Mouse (Mus musculus): ENCODE results near the gene Setd3.

DNA sequence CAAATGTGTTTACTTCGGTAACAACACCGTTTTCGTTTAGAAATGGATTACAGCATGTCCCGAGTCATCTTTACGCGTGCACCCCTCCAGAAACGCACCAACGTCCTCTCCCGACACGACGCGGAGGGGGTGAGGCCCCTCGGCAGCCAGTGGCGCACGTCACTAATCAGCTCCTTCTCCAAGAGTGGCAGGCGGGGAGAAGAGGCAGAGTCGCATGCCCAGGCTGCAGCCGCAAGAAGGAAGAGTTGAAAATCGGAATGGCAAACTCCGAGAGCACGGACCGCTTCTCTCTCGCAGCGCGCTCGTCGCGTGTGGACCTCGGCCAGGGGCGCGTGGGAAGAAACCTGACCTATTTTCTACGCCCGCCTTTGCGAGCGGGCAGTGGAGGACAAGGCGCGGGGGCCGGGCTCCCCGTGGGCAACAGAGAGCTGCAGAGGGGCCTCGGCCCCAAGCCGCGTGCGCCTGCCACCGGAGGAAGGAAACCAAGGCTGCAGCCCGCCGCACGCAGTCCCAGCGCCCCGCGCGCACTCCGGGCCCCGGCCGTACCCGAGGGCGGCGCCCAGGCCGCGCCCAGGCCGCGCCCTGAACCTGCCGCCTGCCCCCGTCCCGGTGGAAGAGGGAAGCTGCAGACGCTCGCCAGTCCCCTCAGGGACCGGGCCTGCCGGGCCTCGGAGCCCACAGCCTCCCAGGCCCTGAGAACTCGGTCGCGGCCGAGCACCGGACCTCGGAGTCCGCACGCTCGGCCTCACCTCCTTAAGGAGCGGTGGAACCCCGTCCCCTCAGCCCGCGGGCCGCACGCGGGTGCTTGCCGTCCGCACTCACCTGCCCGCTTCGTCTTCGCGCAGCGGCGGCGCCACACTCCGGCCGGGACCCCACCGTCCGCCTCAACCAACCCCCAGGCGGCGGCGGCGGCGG, 526 bp downstream of the Setd3 start:
- no peak for TF ChIP-seq CTCF (IDR thresholded peaks at IDR 0.05; ENCODE audit: low read depth, low read length)
- TF ChIP-seq POLR2A (IDR thresholded peaks at IDR 0.05; ENCODE audit: extremely low read depth, insufficient read depth, low read length), result peak; percentile 49; the same call in 1 of the 2 replicates

Data from liver, adult 2 months (tissue).